Mouse (Mus musculus) myocyte (in vitro differentiated cells): ENCODE data around the gene Tnn.

Experiments
- E2F4 ChIP-seq: IDR thresholded peaks from one replicate; pipeline ENCODE4 v1.6.1; 2011; ENCODE audit warnings: mild to moderate bottlenecking, control low read depth, moderate library complexity; ENCODE audit not compliant: insufficient read depth
- MYOD1 ChIP-seq, 3 experiments: IDR thresholded peaks; one replicate each; pipeline ENCODE4 v1.6.1; 2011; ENCODE audit warnings: control low read depth in 2 of 3, low read depth in 2 of 3, mild to moderate bottlenecking in 2 of 3, moderate library complexity in 1 of 3; ENCODE audit not compliant: insufficient read length in 2 of 3, control insufficient read depth in 1 of 3
- POLR2A ChIP-seq: IDR thresholded peaks from one replicate; pipeline ENCODE4 v1.6.1; 2011; ENCODE audit warnings: low read depth, mild to moderate bottlenecking, control low read depth, moderate library complexity; ENCODE audit not compliant: insufficient read length
- REST ChIP-seq: IDR thresholded peaks from one replicate; pipeline ENCODE4 v1.6.1; 2011; ENCODE audit warnings: mild to moderate bottlenecking, control low read depth, moderate library complexity; ENCODE audit not compliant: insufficient read depth, insufficient read length
- SRF ChIP-seq: IDR thresholded peaks from one replicate; pipeline ENCODE4 v1.6.1; 2011; ENCODE audit warnings: low read depth; ENCODE audit not compliant: control insufficient read depth, insufficient read length
- TCF12 ChIP-seq: IDR thresholded peaks from one replicate; pipeline ENCODE4 v1.6.1; 2011; ENCODE audit warnings: mild to moderate bottlenecking, control low read depth; ENCODE audit not compliant: poor library complexity, insufficient read depth, severe bottlenecking

DNA sequence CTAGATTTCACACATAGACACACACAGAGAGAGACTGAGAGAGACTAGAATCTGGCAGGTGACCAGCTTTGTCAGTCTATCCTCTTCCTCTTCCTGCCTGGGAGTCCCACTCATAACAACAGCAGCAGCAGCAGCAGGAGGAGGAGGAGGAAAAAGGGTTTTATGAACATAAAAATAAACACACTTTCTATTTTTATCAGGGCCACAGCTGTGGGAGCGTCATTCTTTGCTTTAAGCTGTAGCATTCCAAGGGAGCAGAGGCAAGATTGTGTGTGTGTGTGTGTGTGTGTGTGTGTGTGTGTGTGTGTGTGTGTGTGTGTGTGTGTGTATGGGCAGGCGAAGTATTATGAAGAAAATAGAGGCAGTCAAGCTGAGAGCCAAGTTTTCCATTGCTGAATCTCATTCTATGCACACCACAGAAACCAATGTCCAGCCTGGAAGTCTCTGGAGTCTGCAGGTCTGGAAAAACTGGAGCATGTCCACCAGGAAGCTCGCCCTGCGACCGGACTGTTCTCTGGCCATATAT, 116.3 kb downstream of the Tnn start:
- TF ChIP-seq POLR2A (no peak), TCF12 (no peak), MYOD1 (IDR thresholded peaks at IDR 0.05; ENCODE audit: control insufficient read depth in 1 of 3, insufficient read length in 2 of 3, low read depth in 2 of 3) (no peak), REST (no peak), E2F4 (no peak), SRF (no peak)
